Mouse (Mus musculus) spleen, adult 2 months (tissue): ENCODE data around the gene Btg2.

ENCODE experiments used
- CTCF ChIP-seq: fragments of 200-500 bp; IDR thresholded peaks from 2 replicates; pipeline ENCODE4 v1.5.1; 2011; ENCODE audit warnings: mild to moderate bottlenecking, inconsistent platforms; ENCODE audit not compliant: insufficient read depth, insufficient read length, insufficient replicate concordance; ENCODE audit errors: extremely low read depth
- POLR2A ChIP-seq: fragments of 200-500 bp; IDR thresholded peaks from 2 replicates; pipeline ENCODE4 v1.6.1; 2011; ENCODE audit warnings: low read depth, low read length, inconsistent platforms

DNA sequence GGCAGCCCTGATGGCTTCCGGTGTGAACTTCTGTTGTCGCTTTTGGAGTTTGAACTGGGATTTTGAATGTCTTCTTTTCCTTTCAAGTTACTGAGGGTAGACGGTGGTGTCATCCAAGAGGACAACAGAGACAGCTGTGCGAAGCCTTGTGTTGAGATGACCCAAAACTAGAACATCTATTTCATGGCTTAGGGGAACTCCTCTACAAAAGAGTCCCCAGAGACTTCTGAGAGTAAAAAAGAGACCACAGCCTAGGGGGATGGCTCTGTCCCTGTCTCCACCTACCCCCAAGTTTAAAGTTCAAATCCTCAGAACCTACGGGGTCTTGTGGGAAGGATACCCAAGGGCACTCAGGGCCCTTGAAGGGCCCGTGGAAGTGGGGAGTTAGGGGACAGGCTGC is 34.1 kb downstream of the Btg2 start:
- no peak for TF ChIP-seq POLR2A
- no peak for TF ChIP-seq CTCF
